9 mouse cellular contexts compared by ENCODE assay signal in genomic region chr2:163643576-163643971, GRCm38 (mm10). TPM values are rescaled to one million over a fixed set of nuclear protein-coding genes. Genes with fewer than 3 reads are reported as not detected.
DNase-seq lines count a peak whose midpoint lies in the region; ATAC-seq and TF ChIP-seq lines count a peak whose summit lies in the region.
"Had no signal": no experiment of that assay in that cellular context is flagged by ENCODE, and none has a peak within 500 bp of the region (broad histone marks: within the 10 kb centered on the region; RNA-seq: fewer than 3 reads in every experiment).

No protein-coding gene starts in this region.

- H3K27ac ChIP-seq in embryonic facial prominence, embryonic 14.5 days (replicated peaks; ENCODE audit: low read depth, low read length), result peak overlapping the region; percentile 99; the same call in 1 of the 2 replicates
- H3K27ac ChIP-seq in intestine, embryonic 15.5 days, result peak overlapping the region; percentile 100; the same call in 1 of the 2 replicates
- H3K27ac ChIP-seq in neural tube, embryonic 12.5 days, result no peak overlapping the region

- intact Hi-C loops in left cerebral cortex, postnatal 4 days (cut with DNase I), result no loop called here
- intact Hi-C loops in left cerebral cortex, postnatal 36 days (cut with DNase I), result no loop called here

- H3K4me2 ChIP-seq in embryonic facial prominence, embryonic 14.5 days (ENCODE audit: low read depth, low read length), result peak overlapping the region; percentile 68
- H3K4me2 ChIP-seq in intestine, embryonic 15.5 days (replicated peaks), result peak overlapping the region; percentile 56
- peak overlapping the region; percentile 59 for H3K4me2 ChIP-seq in neural tube, embryonic 12.5 days (replicated peaks)

- peak overlapping the region; percentile 92 for H3K9ac ChIP-seq in embryonic facial prominence, embryonic 14.5 days (ENCODE audit: low read depth, low read length)
- H3K9ac ChIP-seq in intestine, embryonic 15.5 days, result peak overlapping the region; percentile 95
- H3K9ac ChIP-seq in neural tube, embryonic 12.5 days, result peak overlapping the region; percentile 94

- 0 out of 2 replicates have a peak, but pooled peaks have one; percentile 10 for TF ChIP-seq POLR2A in lung, adult 2 months (IDR thresholded peaks at IDR 0.05; ENCODE audit: borderline replicate concordance, extremely low read depth, low read depth, low read length)

- no peak for ATAC-seq in embryonic facial prominence, embryonic 14.5 days (ENCODE audit: low read depth)
- no peak for ATAC-seq in intestine, embryonic 15.5 days
- ATAC-seq in neural tube, embryonic 12.5 days (ENCODE audit: low FRiP score, low read depth), result no peak

- no peak for DNase-seq in lung, adult 2 months
- no peak for DNase-seq in lung, postnatal 36 days
- no peak for DNase-seq in embryonic facial prominence, embryonic 14.5 days (ENCODE audit: low spot score)
- DNase-seq in left cerebral cortex, postnatal 4 days, result no peak
- DNase-seq in left cerebral cortex, postnatal 36 days (ENCODE audit: low spot score in 2 of 2), result no peak
- no peak for DNase-seq in gastrocnemius, adult 8-10 months (ENCODE audit: low spot score in 2 of 2)
- DNase-seq: kidney, adult 8-10 months had no signal

- H3K4me3 ChIP-seq in lung, adult 2 months (replicated peaks; ENCODE audit: extremely low read depth, low read depth, low read length), result peak overlapping the region; percentile 69
- peak overlapping the region; percentile 72 for H3K4me3 ChIP-seq in embryonic facial prominence, embryonic 14.5 days (ENCODE audit: low read depth, low read length)
- H3K4me3 ChIP-seq in intestine, embryonic 15.5 days (replicated peaks), result peak overlapping the region; percentile 95
- peak overlapping the region; percentile 84; the same call in 1 of the 2 replicates for H3K4me3 ChIP-seq in neural tube, embryonic 12.5 days

- H3K36me3 ChIP-seq in embryonic facial prominence, embryonic 14.5 days (ENCODE audit: control insufficient read depth, insufficient read depth, low read length), result peaks cover 11% of the 10 kb centered on the region; the same call in 1 of the 2 replicates
- H3K36me3 ChIP-seq in intestine, embryonic 15.5 days, result no peaks in the 10 kb centered on the region
- H3K36me3 ChIP-seq in neural tube, embryonic 12.5 days, result 0 out of 2 replicates have a peak, but pooled peaks cover 2% of the 10 kb centered on the region

- WGBS in lung, adult 2 months, result 12% methylated on average over 2 of the region's 2 CpGs
- WGBS in embryonic facial prominence, embryonic 14.5 days, result 77% methylated on average over 2 of the region's 2 CpGs
- 57% methylated on average over 2 of the region's 2 CpGs for WGBS in intestine, embryonic 15.5 days
- 77% methylated on average over 2 of the region's 2 CpGs for WGBS in neural tube, embryonic 12.5 days

- H3K27me3 ChIP-seq in embryonic facial prominence, embryonic 14.5 days (replicated peaks; ENCODE audit: control insufficient read depth, insufficient read depth, low read length), result no peaks in the 10 kb centered on the region
- no peaks in the 10 kb centered on the region for H3K27me3 ChIP-seq in intestine, embryonic 15.5 days (replicated peaks)
- H3K27me3 ChIP-seq in neural tube, embryonic 12.5 days (replicated peaks), result no peaks in the 10 kb centered on the region

- H3K9me3 ChIP-seq in embryonic facial prominence, embryonic 14.5 days (ENCODE audit: control insufficient read depth, low read length), result no peaks in the 10 kb centered on the region
- no peaks in the 10 kb centered on the region for H3K9me3 ChIP-seq in intestine, embryonic 15.5 days
- no peaks in the 10 kb centered on the region for H3K9me3 ChIP-seq in neural tube, embryonic 12.5 days

- no peak for TF ChIP-seq CTCF in lung, adult 2 months (IDR thresholded peaks at IDR 0.05; ENCODE audit: insufficient read depth, low read length)

- peaks cover 26% of the 10 kb centered on the region for H3K4me1 ChIP-seq in lung, adult 2 months (ENCODE audit: control insufficient read depth, insufficient read depth, low read length)
- peaks cover 6% of the 10 kb centered on the region; the same call in 1 of the 2 replicates for H3K4me1 ChIP-seq in embryonic facial prominence, embryonic 14.5 days (ENCODE audit: control insufficient read depth, insufficient read depth, low read length)
- peaks cover 26% of the 10 kb centered on the region for H3K4me1 ChIP-seq in intestine, embryonic 15.5 days (replicated peaks)
- peaks cover 18% of the 10 kb centered on the region for H3K4me1 ChIP-seq in neural tube, embryonic 12.5 days

RNA-seq across cellular contexts. Expression of gene Serinc3, which starts 1.4 kb away (rescaled TPM):
- polyA plus RNA-seq in lung, adult 2 months (2012; rRNA removed), result 368 and 417 TPM in 2 replicates
- 43.0 and 53.0 TPM in 2 replicates for polyA plus RNA-seq in embryonic facial prominence, embryonic 14.5 days (2014; fragmentation: Nextera tagmentation; extraction: Ambion mirVana)
- polyA plus RNA-seq in intestine, embryonic 15.5 days (2015; fragmentation: Nextera tagmentation; extraction: Ambion mirVana), result 45.3 and 47.1 TPM in 2 replicates
- 34.5 and 41.2 TPM in 2 replicates for polyA plus RNA-seq in neural tube, embryonic 12.5 days (2016; fragmentation: Nextera tagmentation; extraction: Ambion mirVana)
- total RNA-seq in left cerebral cortex, postnatal 4 days (2021), result 100 to 1,000 TPM; 138 to 139 TPM
- total RNA-seq in left cerebral cortex, postnatal 36 days (2021), result 100 to 1,000 TPM; 224 to 251 TPM
- total RNA-seq in gastrocnemius, adult 8-10 months (2022), result 100 to 1,000 TPM in 3 of 4 experiments, 10 to 100 TPM in 1; 88.8 to 135 (median 117) TPM

RNA-seq across cellular contexts. Expression of gene Pkig, which starts 14.6 kb away (rescaled TPM):
- 167 and 180 TPM in 2 replicates for polyA plus RNA-seq in lung, adult 2 months (2012; rRNA removed)
- polyA plus RNA-seq in embryonic facial prominence, embryonic 14.5 days (2014; fragmentation: Nextera tagmentation; extraction: Ambion mirVana), result 153 and 165 TPM in 2 replicates
- polyA plus RNA-seq in intestine, embryonic 15.5 days (2015; fragmentation: Nextera tagmentation; extraction: Ambion mirVana), result 113 and 122 TPM in 2 replicates
- polyA plus RNA-seq in neural tube, embryonic 12.5 days (2016; fragmentation: Nextera tagmentation; extraction: Ambion mirVana), result 123 and 124 TPM in 2 replicates
- 10 to 100 TPM; 83.4 to 91.6 TPM for total RNA-seq in left cerebral cortex, postnatal 4 days (2021)
- 100 to 1,000 TPM; 135 to 144 TPM for total RNA-seq in left cerebral cortex, postnatal 36 days (2021)
- total RNA-seq in gastrocnemius, adult 8-10 months (2022), result 100 to 1,000 TPM; 102 to 111 (median 107) TPM

RNA-seq across cellular contexts. Expression of gene Ttpal, which starts 41.5 kb away (rescaled TPM):
- 23.4 and 25.8 TPM in 2 replicates for polyA plus RNA-seq in lung, adult 2 months (2012; rRNA removed)
- 40.6 and 46.2 TPM in 2 replicates for polyA plus RNA-seq in embryonic facial prominence, embryonic 14.5 days (2014; fragmentation: Nextera tagmentation; extraction: Ambion mirVana)
- 25.7 and 26.5 TPM in 2 replicates for polyA plus RNA-seq in intestine, embryonic 15.5 days (2015; fragmentation: Nextera tagmentation; extraction: Ambion mirVana)
- polyA plus RNA-seq in neural tube, embryonic 12.5 days (2016; fragmentation: Nextera tagmentation; extraction: Ambion mirVana), result 45.7 and 52.5 TPM in 2 replicates
- 10 to 100 TPM; 40.1 to 46.8 TPM for total RNA-seq in left cerebral cortex, postnatal 4 days (2021)
- 10 to 100 TPM; 63.0 to 70.7 TPM for total RNA-seq in left cerebral cortex, postnatal 36 days (2021)
- 1 to 10 TPM; 3.1 to 5.2 (median 3.4) TPM for total RNA-seq in gastrocnemius, adult 8-10 months (2022)
